Mouse (Mus musculus): ENCODE data around the gene Kcnh8. TPM values are rescaled to one million over a fixed set of nuclear protein-coding genes. Genes with fewer than 3 reads are reported as not detected.

Gene Kcnh8
- polyA plus RNA-seq, 1 experiment: not detected

DNA sequence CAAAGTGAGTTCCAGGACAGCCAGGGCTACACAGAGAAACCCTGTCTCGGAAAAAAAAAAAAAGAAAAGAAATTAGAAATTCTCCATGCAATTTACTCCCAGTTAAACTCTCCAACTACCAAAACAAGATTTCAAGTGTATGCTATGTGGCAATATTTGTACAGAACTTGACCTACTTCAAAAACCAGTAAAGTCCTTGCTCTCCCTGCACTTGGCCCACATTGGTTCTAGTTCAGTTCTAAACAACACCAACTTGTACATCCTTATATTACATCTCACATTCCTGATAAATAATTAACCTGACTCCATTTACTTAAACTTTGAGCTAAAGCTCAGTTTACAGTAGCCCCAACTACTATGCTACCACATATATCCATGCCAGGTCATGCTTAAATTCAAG is 370.2 kb downstream of the Kcnh8 start:
- TF ChIP-seq POLR2A (IDR thresholded peaks at IDR 0.05; ENCODE audit: low read depth, low read length): no peak
- Histone ChIP-seq H3K36me3 (ENCODE audit: control insufficient read depth, insufficient read depth, low read length) (no peaks in the 10 kb centered on the region), H3K4me1 (ENCODE audit: control insufficient read depth, insufficient read depth, low read length) (no peaks in the 10 kb centered on the region), H3K27me3 (replicated peaks; ENCODE audit: control insufficient read depth, insufficient read depth, low read length) (no peaks in the 10 kb centered on the region), H3K4me3 (ENCODE audit: insufficient read depth, low read depth, low read length) (no peak overlapping the region), H3K27ac (ENCODE audit: insufficient read depth, low read depth, low read length) (no peak overlapping the region)
- WGBS: 67% methylated on average over 1 of the region's 1 CpGs
- DNase-seq: no peak

DNA sequence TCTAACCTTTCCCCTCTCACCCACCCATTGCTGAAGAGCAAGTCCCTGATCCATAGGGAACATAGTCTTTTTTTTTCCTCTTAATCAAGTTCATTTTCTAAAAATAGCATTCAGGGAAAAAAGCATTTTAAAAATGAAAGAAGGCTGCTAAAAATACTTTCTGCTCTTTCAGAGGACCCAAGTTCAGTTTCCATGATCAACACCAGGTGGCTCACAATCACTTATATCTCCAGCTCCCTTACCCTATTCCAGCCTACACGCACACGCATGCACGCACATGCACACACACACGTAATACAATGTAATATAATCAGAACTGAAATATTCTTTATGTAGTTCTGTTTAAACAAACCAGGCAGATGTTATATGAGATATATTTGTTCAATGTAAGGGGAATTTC is 378.4 kb downstream of the Kcnh8 start:
- no peak for DNase-seq
- Histone ChIP-seq H3K27me3 (replicated peaks; ENCODE audit: control insufficient read depth, insufficient read depth, low read length) (no peaks in the 10 kb centered on the region), H3K4me1 (ENCODE audit: control insufficient read depth, insufficient read depth, low read length) (no peaks in the 10 kb centered on the region), H3K27ac (ENCODE audit: insufficient read depth, low read depth, low read length) (no peak overlapping the region), H3K4me3 (ENCODE audit: insufficient read depth, low read depth, low read length) (no peak overlapping the region), H3K36me3 (ENCODE audit: control insufficient read depth, insufficient read depth, low read length) (no peaks in the 10 kb centered on the region)
- WGBS: 83% methylated on average over 4 of the region's 4 CpGs
- no peak for TF ChIP-seq POLR2A (IDR thresholded peaks at IDR 0.05; ENCODE audit: low read depth, low read length)
- TF ChIP-seq CTCF (conservative IDR thresholded peaks at IDR 0.05; ENCODE audit: insufficient read depth, insufficient read length, low read depth, low read length): no peak
